Mouse (Mus musculus) inflammation-experienced regulatory T-cells, adult 6 months (primary cell): ENCODE data around the gene Myod1. TPM values are rescaled to one million over a fixed set of nuclear protein-coding genes. Genes with fewer than 3 reads are reported as not detected.

Experiments
- ATAC-seq: one replicate; pipeline ENCODE4 v1.8.0; 2017
- polyA plus RNA-seq, 3 experiments: library from polyadenylated mRNA; unstranded; fragments of 100-300 nt; shearing (Covaris generic); gene quantifications; one replicate each; pipeline ENCODE4 v1.2.1; 2017

Myod1 gene
- polyA plus RNA-seq, 3 experiments from 2014 or later = not detected

DNA sequence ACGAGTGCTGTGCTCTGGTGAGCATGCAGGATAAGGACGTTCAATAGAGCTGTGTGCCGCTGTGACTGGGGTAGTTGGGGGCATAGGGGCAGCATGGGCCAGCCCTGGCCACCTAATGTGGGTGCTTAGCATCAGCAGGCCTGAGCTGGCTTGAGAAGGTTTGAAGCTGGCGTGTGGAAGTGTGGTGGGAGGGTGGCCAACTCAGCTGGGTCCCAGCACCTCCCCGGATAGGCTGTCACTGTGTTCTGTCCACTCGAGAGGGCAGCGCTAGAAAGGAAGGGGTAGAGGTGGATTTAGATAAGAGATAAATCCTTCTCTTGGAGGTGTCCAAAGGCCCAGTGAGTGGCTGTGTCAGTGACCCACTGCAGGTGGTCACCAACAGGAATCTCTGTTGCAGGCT lies 41.2 kb downstream of the Myod1 start:
- no peak for ATAC-seq

DNA sequence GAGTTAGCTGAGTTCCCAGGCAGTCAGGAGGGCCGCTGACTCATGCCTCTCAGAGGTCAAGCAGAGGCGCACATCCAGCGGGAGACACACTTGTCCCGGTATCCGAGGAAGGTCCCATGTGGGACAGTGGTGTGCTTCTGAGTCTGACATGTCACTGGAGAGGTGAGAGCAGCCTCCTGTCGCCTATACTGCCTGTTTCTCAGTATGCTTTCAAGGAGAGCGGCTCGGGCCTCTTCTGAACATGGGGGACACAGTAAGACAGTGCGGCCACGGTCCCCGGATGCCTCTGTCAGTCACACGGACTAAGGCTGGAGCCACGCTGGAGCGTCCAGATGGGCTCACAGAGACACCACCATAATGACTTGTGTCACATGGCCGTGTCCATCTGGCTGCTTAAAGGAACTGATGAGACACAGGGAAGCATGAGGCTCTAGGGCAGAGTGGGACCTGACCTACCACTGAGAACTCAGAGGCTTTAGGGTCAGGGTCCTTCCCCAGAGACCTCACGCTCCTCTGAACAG lies 41.9 kb downstream of the Myod1 start:
- ATAC-seq = no peak

DNA sequence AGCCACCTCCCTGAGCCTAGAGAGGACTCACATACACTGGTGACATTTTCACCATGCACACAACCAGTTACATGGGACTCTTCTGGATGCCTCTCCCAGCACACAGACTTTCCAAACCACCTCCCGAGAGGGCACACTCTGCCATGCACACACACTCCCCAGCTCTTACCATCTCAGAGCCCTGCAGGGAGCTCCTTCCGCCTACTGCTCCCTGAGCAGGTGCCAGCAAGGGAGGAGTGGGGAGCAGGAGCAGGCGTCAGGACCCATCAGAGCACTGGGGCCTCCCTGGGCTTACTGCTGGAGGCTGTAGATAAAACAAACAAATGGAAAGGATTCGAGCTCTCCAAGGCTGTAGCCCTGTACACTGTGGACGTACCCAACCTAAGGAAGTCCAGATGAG lies 45.3 kb downstream of the Myod1 start:
- ATAC-seq = no peak

DNA sequence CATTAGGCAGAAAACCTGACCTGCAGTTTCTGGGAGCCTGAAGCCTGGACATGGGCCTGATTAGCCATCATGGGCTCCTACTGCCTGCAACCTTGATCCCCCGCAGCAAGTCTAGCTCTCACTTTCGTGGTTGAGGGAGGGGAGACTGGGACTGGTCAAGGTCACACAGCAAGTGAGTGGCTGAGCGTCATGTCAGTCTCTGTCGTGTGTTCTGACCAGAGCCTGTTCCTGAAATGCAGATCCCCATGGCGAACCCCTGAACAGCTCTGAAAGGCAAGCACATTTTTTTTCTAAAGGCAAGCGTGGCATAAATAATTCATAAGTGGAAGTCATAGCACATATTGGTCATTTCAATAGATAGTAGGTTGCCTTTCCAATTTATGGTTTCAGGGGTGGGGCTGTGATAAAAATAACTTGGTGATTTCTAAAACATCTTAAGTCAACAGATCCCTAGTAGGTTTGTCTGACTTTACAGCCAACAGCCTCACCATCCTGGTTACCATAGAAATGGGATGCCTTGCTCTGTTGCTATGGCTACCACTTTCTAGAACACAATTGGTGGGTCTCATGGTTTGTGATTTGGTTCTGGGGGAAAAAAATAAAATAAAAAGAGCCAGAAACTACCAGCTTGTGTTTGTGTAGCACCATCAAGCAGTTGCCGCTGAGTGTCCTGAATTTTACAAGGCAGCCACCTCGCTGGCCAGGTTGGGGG lies 45.9 kb downstream of the Myod1 start:
- ATAC-seq = no peak

DNA sequence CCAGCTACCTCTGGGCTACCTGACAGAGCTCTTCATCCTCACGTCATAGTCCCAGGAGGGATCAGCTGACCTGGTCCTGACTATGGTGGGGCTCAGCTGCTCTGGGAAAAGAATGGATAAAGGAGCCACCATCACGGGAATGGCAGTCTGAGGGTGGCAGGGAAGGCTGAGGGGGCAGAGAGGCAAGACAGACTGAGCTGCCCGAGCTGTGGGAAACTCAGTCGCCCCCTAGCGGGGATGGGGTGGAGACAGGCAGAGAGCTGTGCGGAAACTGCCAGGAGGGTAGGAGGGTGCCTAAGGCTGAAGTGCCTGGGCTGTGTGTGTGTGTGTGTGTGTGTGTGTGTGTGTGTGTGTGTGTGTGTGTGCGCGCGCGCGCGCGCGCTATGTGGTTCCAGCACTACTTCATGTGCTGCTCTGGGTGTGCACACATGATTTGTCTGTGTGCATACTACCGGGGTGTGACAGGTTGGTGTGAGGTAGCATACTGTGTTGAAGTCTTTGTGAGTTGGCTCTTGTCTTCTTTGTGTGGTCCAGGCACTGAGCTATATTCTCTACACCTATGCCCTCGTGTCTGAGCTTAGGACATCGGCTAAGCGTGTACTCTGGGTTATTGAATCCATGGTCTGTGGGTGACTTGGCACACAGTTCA lies 46.6 kb downstream of the Myod1 start:
- ATAC-seq = no peak

DNA sequence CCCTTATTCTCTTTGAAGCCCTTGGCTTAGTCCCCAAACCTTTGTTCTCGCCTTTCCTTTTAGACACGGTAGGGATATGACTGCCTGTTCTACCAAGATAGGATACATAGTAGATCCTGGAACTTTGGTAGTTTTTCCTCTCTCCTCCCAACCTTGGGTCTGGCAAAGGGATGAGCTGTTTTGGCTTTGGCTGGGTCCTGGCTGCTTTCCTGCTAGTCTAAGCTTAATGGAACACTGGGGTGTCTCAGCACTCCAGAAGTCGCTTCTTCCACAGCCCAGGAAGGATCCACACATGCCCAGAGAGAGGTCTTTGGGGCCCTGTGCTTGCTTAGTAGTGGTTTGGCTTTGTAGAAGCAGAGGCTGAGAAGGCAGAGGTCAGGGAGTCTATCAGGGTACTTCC lies 47.7 kb downstream of the Myod1 start:
- no peak for ATAC-seq

DNA sequence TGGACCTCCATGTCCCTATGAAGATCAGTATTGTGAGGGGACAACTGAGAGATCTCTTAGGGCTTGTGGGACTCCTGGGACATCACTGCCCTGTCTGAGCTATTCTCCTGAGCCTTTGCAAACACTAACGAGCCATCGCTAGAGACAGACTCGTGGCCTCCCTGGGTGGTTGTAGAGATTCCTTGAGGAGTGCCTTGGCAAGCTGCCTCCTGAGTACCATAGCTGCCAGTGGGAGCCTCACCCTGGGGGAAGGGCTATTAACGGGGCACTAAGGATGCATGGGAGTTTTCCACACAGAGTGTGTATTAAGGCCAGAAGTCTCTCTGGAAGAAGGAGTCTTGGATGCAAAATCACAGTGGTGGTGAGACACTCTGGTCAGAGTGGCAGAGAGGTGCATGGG lies 48.7 kb downstream of the Myod1 start:
- no peak for ATAC-seq

Other genes with a start within 250 kb of the Myod1 start
- gene Abcc8, start 196.4 kb upstream of the Myod1 start, polyA plus RNA-seq = not detected
- not detected for gene Ush1c, start 138.0 kb upstream of the Myod1 start, polyA plus RNA-seq
- not detected for gene Otog, start 135.5 kb upstream of the Myod1 start, polyA plus RNA-seq
- under 1 TPM in 1 of 3 experiments, not detected in 2; 0.16 TPM for gene Kcnc1, start 20.0 kb downstream of the Myod1 start, polyA plus RNA-seq